Mouse (Mus musculus) brain, adult 2 months (tissue): ENCODE measurements around the gene Kcnh2.

ENCODE experiments used
- DNase-seq: peaks from one replicate; pipeline ENCODE4 v3.0.0; 2011; ENCODE audit warnings: low read depth, low spot score

The Kcnh2 gene

DNA sequence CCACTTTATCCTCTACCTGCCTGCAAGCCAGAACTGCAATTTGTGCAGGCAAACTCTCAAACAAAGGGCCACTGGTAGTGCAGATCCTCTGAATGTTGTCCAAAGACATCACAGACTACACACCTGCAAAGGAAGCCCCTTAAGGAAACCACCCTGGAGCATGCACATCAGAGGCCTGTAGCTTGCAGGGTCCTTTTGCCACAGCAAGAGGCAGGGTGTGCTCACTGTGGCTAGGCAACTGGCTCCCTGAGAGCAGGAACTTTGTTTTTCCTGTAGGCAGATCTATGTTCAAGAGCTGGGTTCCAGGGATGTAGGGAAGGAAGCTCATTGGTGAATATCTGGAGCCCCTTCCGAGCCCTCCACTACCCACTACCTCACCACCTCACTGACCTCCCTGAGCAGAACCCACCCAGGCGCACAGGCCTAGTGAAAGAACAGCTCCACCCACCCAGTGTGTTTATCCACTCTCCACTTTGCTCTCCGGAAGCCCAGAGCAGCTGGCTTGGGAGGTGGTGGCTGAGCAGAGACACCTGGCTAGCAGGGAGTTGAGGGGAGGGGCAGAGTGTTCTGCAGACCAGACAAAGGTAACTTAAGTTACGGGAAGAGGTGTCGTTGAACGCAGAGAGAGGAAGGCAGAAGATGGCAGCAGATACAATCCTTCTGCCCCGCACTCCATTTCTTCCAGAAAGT is 4.1 kb downstream of the Kcnh2 start:
- no peak for DNase-seq

- DNase-seq: no peak
Measured at GRCm38 (mm10) chr5:24346313-24346712, 5.1 kb downstream of the Kcnh2 start.

DNA sequence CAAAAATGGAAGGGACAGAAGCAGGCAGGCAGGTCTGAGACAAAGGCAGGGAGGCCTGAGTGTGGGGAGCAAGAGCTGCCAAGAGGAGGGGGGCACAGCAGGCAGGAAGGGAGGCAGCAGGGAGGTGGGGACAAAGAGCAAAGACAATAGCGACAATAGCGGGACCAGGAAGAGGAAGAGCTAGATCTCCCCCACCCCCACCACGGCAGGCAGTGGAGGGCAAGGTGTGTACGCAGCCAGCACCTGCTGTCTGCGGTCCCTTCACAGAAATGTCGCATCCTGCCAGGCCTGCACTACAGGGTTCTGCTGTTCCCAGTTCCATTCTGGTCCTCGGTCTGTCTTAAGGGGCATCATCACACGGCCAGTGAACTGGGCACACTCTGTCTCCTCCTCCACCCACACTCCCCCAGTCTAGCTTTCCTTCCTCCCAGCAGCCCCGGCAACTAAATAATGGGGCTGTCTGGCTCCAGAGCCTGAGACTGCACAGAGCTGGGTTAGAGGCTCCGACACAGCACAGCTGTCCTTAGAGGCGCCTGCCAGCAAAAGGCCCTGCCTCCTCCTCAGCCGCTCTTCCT is 6.8 kb downstream of the Kcnh2 start:
- peak; percentile 79 for DNase-seq

GRCm38 (mm10) chr5:24343977-24344436 is 7.4 kb downstream of the Kcnh2 start:
- DNase-seq: peak; percentile 52

GRCm38 (mm10) chr5:24343379-24343778 is 8.0 kb downstream of the Kcnh2 start:
- DNase-seq: no peak

GRCm38 (mm10) chr5:24342966-24343365 is 8.4 kb downstream of the Kcnh2 start:
- DNase-seq: no peak

DNA sequence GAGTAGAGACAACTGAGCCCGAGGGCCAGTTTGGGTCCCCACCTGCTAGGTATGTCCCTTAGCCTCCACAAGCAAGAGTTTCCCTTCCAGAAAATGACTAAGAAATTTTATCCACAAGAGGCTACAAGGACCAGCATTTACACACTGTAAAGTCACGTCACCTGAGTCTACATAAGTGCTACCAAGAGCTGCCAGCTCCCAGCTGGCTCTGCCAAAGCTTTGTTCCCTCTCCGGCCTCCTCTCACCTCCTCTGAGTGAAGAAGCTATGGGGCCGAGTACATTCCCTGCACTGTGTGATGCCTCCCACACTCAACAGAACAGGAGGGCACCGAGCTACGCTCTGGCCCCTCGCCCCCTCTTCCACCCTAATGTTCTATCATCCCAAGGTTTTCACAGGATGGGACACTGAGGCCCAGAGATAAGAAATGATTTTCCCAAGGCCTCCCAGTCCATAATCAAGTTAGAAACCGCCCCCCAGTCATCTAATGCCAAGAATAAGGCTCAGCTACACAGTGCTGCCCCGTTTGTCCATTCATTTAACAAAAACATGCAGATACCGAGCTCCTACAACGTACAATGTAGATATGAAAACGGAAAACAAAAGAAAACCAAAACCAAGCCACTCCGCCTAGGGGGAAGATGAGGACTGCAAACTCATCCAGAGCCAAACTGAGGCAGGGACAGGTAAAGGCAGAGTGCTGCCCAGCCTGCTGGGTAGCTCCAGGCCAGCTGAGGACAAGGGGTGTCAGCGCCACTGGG is 9.0 kb downstream of the Kcnh2 start:
- no peak for DNase-seq

- no peak for DNase-seq
Measured at GRCm38 (mm10) chr5:24337821-24338220, 13.6 kb downstream of the Kcnh2 start.

- DNase-seq: peak; percentile 48
Measured at GRCm38 (mm10) chr5:24337366-24337765, 14.0 kb downstream of the Kcnh2 start.

DNA sequence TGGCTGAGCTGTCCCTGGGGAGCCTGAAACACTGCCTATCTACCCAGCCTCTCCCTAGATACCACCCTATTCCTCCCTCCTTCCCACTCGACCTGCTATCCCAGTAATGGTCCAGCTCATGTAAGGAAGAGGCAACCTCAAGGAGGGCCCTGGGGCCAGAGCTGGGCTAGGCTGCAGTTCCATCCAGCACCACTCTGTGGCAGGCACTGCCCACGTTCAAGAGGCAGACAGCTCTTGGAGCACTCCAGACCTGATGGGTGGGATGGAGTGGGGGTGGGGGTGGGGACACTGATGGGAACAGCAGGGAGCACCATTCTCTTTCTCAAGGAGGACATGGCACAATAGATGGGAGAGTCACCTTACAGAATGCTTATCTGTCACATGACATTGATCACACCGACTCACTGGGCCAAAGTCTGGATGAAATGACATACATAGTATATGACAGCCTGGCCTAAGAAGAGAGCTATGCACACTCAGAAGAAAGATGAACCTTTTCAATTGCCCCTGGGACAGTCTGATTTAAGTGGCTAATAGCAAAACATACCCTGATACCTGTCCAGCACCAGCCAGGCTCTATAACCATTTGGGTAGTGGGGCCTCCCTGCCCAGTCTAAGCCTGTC is 15.4 kb downstream of the Kcnh2 start:
- DNase-seq: peak; percentile 76

DNA sequence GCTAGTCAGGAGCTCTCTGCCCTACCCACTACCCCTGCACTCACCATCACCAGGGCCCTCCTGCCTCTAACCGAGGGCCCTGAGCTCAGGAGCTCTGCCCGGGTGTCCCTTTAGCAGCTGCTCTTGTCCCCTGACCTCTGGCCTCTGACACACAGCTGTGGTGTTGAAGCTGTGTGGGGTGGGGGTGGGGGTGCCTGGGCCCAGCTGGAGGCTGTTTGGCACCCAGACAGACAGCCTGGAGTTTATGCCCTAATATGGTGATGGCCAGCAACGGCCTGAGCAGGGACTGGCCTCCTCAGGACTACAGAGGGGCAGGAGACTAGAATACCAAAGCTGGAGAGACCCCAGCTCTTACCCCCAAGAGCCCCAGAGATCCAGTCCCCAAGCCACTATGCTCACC is 16.7 kb downstream of the Kcnh2 start:
- DNase-seq: no peak

DNA sequence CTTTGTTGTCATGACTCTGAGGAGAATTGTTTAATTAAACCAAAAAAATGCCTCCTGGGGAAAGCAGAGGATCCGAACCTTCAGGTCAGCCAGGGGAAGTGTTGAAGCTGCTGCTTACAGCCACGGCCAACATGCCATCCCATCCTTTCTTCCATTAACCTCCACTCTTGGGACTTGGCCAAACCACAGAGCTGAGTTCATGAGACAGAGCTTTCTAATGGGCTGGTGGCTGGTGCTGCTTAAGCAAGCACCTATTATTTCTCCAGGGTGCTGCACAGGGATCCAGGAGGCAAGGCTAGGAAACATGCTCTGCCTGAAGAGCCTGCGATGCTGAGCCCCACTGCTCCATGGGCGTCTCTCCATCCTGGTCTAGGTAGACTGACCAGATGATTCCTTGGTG is 19.0 kb downstream of the Kcnh2 start:
- DNase-seq: no peak

DNA sequence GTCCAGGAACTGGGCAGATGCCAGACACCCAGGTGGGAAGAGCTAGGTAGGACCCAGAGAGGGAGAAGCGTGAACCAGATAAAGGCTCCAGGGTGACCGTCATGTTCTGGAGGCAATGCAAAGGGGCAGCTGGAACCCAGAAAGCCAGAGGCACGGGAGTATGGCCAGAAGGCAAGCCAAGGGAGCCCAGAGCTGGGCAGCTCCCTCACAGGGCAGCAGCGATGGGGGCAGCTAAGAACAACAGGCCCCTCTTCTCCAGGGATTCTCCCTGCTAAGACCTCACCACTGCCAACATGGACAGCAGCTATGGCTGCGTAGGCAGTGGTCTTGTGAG is 21.5 kb downstream of the Kcnh2 start:
- no peak for DNase-seq

GRCm38 (mm10) chr5:24329212-24329964 is 22.0 kb downstream of the Kcnh2 start:
- DNase-seq: peak; percentile 62

GRCm38 (mm10) chr5:24328813-24329211 is 22.6 kb downstream of the Kcnh2 start:
- no peak for DNase-seq

DNA sequence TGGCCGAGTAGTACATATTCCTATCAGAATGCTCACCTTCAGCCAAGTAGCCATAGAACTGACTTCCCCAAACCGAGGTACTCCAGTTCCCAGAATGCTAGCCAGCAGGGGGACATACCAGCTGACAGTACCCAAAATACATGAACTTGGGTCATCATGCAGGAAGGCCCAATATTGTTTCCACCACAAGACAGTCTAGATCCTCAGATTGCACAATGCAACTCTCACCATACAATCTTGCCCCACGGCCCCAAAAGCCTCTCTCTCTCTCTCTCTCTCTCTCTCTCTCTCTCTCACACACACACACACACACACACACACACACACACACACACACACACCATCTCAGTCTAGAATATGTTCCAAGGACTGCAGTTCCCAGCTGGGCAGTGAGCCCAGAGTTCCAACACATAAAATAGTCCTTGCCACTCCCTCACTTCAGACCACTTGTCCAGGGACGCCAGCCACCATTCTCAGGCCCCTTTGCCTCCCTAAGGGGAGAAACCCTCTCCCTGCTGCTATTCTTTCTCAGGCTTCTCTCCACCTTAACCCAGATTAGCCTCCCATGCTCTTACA is 24.5 kb downstream of the Kcnh2 start:
- no peak for DNase-seq

GRCm38 (mm10) chr5:24326166-24326841 is 25.1 kb downstream of the Kcnh2 start:
- no peak for DNase-seq

DNA sequence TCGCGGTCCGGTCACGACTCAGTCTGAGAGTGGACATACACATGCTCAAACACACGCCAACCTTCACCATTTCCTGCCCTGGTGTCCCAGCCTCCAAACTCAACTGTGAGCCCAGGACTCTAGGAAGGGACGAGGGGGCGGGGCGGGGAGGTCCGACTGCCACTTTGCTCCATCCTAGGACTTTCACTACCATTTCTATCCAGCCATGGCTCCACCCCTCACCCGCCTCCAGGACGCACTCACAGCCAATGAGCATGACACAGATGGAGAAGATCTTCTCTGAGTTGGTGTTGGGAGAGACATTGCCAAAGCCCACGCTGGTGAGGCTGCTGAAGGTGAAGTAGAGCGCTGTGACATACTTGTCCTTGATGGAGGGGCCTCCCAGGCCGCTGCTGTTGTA is 26.2 kb downstream of the Kcnh2 start:
- DNase-seq: no peak

DNA sequence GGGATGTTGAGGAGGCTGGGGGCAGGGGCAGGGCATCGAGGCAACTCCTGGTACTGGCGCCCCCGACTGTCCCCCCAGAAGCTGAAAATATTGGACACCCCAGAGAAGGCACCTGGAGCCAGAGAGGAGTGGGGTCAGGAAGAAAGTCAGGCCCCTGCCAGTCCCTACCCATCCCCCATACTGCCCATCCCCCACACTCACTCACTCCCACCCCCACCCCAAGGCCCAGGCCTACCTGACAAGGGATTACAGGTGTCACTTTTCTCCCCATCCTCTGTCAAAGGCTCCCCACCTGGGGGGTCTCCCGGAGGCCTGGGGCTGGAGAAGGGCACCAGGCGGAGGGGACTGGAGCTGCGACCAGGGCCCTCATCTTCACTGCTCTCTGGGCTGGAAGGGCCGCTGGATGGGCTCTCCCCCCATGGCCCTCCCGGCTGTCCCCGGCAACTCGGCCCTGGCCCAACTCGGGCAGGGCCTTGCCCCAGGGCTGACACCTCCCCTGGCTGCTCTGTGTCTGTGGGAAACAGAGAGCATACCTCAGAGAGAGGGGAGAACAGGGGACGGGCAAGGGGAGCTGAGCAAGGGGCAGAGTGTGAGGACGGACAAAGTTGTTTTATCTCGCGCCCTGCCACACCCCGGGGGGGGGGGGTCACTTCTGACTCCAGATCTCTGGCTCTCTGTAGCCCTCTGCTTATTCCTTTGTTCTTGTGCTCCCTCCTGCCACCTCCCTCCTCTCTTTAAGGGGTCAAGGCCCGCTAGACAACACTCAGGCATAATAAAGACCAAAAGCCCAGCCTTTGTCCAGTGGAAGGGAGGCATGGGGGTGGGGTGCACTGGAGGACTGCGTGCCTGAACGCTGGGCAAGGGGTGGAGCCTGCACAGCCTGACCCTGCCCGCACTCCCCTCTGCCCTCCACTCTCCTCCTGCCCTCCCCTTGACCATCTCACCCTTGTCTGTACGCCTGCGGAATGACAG is 29.4 kb downstream of the Kcnh2 start:
- no peak for DNase-seq

DNA sequence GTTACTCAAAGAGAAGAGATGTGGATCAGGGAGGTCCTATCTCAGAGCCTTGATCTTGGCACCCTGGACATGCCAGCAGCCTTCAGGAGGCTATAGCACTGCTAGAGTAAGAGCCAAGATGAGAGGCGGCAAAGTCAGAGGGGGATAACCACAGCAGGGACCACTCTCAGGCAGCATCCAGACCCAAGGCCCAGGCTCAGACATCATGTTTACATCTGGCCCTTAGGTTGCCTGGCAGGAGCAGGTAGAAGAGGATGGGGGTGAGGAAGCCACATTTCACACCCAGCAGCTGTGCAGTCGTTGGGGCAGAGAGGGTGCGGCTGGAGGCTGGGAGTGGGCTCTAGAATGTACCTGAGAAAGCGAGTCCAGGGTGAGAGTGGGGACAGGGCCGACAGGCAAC is 30.5 kb downstream of the Kcnh2 start:
- DNase-seq: no peak
